Mouse (Mus musculus): ENCODE measurements around the gene Pik3cb. TPM values are rescaled to one million over a fixed set of nuclear protein-coding genes. Genes with fewer than 3 reads are reported as not detected.

The Pik3cb gene
- total RNA-seq, 2 experiments from 2014 or later, result 8.6 to 15.5 TPM

DNA sequence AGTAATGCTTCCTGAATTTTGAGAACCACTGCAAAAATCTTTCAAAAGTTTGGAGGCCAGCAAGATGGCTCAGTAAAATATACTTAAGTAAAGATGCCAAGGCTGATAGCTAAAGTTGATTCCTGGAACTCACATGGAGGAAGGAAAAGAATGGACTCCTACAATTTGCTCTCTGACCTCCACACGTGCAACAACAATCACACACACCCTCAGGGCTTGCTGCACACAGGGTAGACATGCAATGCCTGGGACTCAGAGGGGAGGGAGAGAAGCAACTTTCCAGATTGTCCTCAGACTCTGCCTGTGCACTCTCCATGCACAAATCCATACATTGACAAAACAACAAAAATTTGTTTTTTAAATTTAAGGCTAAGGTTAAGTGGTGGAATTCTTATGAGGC is 42.8 kb downstream of the Pik3cb start:
- no peak for ATAC-seq (replicated peaks; ENCODE audit: low FRiP score, poor library complexity, severe bottlenecking)

DNA sequence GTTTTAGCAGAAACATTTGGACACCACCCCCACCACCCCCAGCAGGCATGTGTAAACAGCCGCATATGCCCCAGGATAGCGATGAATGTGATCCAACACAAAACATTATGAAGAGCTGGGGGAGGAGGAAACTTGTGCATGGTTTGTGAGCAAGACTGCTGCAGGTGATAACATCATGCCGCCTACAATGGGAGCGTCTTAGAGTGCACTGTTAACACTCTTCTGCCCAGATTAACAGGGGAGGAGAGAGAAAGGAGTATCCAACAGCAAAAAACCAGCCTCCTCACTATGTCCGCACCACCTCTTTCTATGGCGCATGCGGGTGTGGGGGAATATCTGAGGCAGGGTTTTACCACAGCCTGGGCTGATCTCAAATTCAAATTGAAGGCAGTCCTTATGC is 45.2 kb downstream of the Pik3cb start:
- ATAC-seq (replicated peaks; ENCODE audit: low FRiP score, poor library complexity, severe bottlenecking), result no peak

DNA sequence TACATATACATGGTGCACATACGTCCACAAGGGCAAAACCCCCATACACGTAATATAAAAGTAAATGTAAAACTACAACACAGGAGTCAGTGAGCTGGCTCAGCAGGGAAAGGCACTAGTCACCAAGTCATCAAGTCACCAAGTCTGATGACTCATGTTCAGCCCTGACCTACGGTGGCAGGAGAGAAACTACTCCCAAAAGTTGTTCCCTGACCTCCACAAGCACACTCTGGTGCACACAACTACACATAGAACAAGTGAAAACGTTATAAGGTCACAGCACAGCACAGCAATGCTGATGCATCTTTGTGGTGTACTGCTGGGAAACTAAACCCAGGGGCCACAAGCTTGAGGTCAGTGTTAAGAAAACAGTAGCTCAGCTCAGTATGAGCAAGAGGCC is 49.9 kb downstream of the Pik3cb start:
- no peak for ATAC-seq (replicated peaks; ENCODE audit: low FRiP score, poor library complexity, severe bottlenecking)

DNA sequence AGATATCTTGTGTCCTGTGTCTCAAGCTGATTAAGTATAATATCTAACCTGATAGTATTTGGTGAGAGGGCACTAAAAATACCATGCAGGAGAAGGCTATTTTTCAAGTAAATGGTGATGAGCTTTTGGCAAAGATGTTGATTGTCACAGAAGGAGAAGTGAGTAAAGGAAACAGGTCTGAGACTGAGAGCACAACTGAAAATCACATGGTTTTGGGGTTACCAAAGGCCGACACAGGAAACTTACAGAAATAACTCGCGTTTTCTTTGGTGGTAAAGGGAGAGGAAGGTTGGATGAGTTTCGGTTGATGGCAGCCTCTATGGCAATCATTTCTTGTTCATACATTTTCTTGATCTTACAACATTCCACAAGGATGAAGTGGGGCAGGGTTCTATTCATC is 50.5 kb downstream of the Pik3cb start:
- ATAC-seq (replicated peaks; ENCODE audit: low FRiP score, poor library complexity, severe bottlenecking), result no peak

DNA sequence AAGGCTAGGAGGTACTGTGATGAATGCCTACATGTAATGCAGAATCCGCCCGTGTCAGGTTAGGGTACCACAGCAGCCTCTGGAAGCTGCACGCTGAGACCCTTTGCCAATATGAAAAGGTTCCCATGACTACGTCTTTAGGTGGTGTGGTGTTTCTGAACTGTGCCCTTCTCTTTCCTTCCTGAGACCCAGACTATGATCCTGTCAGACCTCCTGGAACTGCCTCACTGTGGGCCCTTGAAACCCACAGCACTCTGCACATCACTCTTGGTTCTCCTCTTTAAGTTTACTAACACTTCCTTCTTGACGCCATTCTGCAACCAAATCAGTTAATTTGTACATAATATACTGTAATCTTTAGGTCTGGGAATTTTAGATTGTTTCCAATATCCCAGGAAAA is 58.7 kb downstream of the Pik3cb start:
- ATAC-seq (replicated peaks; ENCODE audit: low FRiP score, poor library complexity, severe bottlenecking), result no peak

DNA sequence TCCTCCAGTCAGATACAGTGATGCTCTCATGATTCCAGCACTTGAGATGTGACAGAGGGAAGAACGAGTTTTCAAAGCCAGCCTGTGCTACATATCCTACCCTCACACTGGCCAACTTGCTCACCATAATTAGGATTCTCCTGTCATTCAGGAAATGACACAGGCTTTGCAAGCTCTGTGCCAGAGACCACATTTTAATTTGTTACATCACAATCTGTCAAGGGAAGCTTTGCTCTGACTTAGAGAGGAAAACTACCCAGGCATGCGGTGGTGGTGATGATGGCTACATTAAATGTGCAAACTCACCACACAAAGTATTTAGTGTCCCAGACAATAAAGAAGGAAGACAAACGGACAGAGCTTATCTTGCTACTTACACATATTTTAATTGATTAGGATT is 59.1 kb downstream of the Pik3cb start:
- ATAC-seq (replicated peaks; ENCODE audit: low FRiP score, poor library complexity, severe bottlenecking), result no peak

DNA sequence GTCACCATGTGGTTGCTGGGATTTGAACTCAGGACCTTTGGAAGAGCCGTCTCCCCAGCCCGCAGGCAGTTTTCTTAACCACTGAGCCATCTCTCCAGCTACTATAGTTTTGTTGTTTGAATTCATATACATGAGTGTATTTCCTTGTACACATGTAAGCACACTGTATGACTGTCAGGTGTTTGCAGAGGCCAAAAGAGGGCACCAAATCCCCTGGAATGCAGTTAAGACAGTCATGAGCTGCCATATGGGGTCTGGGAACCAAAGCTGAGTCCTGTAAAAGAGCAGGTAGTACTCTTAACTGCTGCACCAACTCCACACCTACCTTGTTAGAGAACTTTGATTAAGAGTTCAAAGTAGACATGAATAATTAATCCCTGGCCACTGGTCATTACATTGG is 59.8 kb downstream of the Pik3cb start:
- no peak for ATAC-seq (replicated peaks; ENCODE audit: low FRiP score, poor library complexity, severe bottlenecking)

DNA sequence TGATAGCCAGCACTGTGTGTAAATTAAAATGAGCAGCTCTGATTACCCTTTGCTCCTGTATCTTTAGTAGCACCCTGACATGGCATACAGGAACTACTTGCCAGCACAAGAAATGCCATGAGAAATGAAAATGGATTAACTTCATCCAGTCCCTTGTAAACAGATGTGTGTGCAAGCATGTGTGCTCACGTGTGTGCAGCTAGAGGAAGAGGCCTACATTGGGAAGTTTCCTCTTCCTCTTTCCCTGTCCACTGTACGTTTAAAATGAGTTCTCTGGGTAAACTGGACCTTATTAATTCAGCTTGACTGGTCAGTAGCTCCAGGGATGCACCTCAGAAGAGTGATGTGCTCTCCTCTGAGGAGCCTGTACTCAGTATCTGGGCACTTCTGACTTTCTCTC is 66.0 kb downstream of the Pik3cb start:
- ATAC-seq (replicated peaks; ENCODE audit: low FRiP score, poor library complexity, severe bottlenecking), result no peak

DNA sequence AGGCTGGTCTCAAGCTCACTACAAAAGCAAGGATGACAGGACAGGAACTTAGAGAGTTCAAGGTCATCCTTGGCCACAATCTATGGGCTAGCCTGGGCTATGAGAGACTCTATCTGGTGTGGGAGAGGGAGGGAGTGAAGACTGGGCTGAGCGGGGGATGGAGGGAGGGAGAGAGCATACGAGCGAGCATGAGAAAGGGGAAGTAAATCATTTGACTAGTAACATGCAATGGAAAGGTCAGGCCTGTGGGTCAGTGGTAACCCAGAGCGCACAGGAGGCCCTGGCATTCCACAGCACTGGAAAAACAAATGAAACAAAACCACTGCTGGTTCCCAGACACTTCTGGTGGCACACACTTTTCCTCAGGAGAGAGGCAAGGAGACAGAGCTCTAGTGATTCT is 67.9 kb downstream of the Pik3cb start:
- ATAC-seq (replicated peaks; ENCODE audit: low FRiP score, poor library complexity, severe bottlenecking), result no peak

DNA sequence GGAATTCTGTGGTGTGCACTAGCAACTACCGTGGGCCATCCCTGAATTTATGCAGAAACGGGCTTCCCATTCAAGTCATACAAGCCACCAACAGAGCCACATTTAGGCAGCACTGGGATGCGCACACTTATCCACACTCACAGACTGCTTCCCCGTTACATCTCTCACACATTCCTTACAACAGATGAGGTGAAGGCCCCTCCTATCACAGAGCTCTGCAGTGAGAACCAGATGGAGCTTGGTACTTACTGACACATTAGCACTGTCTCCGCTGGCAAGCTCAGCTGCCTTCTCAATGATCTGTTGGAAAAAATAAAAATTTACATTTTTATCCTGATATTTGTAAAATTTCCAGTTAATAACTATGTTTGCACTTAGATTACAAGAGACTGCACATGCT is 75.1 kb downstream of the Pik3cb start:
- ATAC-seq (replicated peaks; ENCODE audit: low FRiP score, poor library complexity, severe bottlenecking), result no peak

DNA sequence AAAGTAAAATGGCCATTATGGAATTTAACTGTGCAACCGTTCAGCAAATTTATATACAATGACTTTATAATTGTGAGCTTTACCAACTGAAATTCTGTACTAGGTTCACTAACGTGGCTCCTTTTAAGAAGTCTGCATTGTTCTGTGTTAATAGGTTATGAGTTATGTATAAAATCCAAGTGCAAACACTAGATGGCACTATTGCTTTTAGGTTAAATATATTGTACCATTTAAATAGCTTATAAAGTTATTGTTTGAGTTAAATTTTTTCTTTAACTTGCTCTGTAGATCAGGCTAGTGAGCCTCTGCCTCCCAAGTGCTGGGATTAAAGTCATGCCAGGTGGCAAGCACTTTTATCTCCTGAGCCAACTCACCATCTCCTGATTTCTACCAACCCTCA is 76.2 kb downstream of the Pik3cb start:
- ATAC-seq (replicated peaks; ENCODE audit: low FRiP score, poor library complexity, severe bottlenecking), result no peak

DNA sequence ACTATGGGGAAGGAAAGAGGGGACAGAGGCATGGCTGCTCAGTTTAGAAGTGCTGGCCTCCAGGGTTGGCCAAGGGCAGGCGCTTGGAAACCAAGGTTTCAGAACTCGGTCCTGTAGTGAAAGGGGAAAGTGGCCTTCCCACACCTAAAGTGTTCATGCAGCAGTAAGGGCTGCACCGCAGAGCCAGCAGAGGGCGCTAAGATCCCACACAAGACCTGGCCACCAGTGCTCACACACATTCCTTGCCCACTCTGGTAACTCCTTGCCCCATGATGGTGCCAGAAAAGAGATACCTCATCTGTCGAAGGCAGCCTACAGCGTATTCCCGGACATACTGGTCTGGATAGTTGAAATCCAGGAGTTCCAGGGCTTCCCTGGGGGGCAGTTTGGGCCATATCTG is 77.9 kb downstream of the Pik3cb start:
- ATAC-seq (replicated peaks; ENCODE audit: low FRiP score, poor library complexity, severe bottlenecking), result peak; percentile 70; the same call in 1 of the 2 replicates

DNA sequence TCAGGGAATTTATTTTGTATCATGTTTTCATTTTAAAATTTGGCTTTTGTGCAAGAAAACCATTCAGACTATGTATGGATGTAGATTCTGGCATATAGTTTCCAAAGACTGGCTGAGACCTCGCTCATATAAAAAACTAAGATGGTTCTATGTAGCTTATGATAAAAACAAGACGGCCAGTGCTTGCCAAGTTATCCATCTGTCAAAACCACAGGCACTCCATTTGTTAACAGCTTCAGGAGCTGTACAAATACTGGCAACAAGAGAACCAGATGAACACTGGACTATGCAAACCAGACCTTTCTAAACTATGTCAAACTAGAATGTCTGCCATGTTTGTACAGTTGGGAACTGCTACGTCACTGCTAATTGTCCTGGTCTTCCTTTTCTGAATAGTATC is 82.7 kb downstream of the Pik3cb start:
- no peak for ATAC-seq (replicated peaks; ENCODE audit: low FRiP score, poor library complexity, severe bottlenecking)

DNA sequence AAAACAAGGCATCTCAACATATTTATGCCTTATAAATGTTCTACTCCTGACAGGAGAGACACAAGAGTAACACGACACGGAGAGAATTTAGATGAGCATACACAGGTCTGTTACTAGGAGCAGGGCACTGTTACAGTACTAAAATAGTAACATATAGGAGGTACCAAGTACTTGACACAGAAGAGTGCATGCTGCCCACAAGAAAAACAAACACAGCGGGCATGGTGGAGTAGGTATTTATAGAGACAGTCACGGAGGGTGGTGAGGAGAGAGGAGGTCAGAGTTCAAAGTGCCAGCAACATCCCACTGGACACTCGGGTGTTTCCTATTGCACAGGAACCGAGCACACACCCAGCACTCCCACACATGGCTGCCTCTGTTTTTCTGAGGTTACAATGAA is 90.7 kb downstream of the Pik3cb start:
- no peak for ATAC-seq (replicated peaks; ENCODE audit: low FRiP score, poor library complexity, severe bottlenecking)

DNA sequence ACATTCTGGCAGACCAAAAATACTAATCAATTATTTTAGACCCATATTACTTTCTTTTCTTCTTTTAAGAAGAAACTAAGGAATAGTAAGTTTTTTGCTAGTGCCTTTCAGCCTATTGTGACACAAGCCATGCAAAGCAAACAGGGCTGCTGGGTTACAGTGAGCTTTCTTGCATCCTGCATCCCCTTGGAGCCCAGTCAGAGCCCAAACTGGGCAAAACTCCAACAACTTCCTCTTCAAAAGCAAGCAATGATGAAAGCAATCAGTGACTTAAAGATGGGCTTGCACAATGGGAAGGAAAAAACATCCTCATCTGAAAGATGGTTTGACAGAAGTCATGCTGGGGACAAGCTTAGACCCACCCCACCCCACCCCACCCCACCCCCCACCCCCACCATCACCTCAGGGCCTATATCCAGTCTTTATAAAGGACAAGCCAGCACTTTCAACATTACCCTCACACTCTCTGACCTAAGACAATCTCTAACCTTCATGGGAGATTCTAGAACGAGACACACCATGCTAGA is 91.6 kb downstream of the Pik3cb start:
- ATAC-seq (replicated peaks; ENCODE audit: low FRiP score, poor library complexity, severe bottlenecking), result no peak

DNA sequence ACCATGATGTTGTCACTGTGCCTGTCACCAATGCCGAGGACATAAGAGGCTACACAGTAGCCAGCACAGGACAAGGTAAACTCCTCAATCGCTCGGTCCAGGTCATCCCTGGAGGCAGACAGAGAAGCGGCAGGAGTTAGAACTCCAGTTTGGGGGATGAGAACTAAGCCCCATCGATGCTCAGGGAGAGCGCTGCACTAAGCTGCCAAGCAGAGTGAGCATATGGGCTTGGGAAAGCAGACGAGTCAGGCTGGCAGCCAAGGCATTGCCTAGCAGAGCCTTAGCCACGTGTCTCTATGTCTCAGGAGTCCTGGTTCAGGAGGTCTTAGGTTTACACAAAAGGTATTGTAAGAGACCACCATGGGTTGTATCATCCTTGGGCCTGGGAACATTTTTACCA is 95.7 kb downstream of the Pik3cb start:
- no peak for ATAC-seq (replicated peaks; ENCODE audit: low FRiP score, poor library complexity, severe bottlenecking)

DNA sequence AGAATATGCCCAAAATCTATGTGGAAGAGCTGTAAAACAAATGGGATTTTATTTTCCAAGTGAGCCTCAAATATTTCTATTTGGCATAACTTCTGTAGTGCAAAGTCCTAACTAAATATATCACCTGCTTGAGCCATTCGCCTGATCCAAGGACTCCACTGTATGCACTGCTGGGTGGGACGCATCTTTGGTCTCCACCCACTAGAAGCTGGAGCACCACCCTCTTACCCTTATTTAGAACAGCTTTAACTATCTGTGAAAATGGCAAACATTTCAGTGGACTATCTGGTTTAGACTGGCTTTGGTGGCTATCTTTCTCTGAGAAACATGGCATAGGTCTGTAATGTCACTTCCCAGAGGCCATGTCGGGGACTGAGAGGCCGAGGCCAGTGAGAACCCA is 97.8 kb downstream of the Pik3cb start:
- ATAC-seq (replicated peaks; ENCODE audit: low FRiP score, poor library complexity, severe bottlenecking), result no peak

DNA sequence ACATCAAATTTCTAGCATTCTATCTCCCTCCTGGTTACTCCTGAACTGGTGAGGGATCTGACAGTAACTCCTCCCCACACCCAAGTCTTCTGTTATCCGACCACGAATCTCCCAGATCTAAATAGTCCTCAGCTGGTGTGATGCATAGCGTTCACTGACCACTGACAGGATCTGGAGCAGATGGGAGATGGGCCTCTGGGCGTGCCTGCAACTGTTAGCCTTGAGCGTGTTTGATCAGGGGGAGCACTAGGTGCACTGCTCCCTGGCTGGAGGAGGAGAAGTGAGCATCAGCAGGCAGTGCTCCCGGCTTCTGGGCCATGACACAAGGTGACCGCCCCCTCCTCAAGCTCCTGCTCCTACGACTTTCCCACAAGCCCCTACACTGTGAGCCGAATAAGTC is 98.4 kb downstream of the Pik3cb start:
- ATAC-seq (replicated peaks; ENCODE audit: low FRiP score, poor library complexity, severe bottlenecking), result no peak

DNA sequence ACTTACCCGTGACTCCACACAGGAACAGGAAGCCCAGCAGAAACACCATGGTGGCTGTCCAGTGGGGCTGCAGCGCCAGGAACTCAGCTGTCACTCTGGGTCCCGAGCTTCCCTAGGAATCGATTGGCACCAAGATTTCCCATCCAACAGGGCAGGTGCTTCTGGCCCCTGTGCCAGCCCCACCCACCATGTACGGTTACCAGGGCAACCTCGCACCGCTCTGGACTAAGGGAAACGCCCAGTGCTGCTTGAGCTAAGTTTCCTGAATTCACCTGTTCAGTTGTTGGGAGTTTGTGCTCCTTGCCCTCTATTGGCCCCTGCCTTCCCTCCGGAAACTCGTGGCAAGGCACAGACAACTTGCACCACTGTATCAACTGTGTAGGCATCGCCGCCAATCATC is 104.8 kb downstream of the Pik3cb start, which contains the start of gene Gm1123:
TSS of gene Gm1123 (minus strand) at position 141 of the 400 bp plus-strand sequence.
- no peak for ATAC-seq (replicated peaks; ENCODE audit: low FRiP score, poor library complexity, severe bottlenecking)

DNA sequence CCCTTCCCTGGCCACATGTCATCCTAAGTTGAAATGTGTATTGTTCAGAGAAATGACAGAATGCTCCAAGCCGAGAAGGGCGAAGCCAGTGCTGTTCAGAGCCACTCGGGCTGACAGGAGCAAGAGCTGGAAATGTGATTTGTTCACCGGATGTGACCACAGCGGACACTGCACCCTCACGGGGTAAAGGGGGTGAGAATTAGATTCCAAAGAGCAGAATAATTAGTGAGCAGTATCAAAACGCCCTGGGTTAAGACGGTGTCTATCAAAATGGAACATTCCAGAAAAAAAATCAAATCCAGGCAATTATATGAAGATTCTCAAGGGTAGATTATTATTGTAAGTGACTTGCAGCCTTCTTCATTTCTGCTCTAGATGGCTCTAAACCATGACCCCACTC is 106.3 kb downstream of the Pik3cb start:
- no peak for ATAC-seq (replicated peaks; ENCODE audit: low FRiP score, poor library complexity, severe bottlenecking)

DNA sequence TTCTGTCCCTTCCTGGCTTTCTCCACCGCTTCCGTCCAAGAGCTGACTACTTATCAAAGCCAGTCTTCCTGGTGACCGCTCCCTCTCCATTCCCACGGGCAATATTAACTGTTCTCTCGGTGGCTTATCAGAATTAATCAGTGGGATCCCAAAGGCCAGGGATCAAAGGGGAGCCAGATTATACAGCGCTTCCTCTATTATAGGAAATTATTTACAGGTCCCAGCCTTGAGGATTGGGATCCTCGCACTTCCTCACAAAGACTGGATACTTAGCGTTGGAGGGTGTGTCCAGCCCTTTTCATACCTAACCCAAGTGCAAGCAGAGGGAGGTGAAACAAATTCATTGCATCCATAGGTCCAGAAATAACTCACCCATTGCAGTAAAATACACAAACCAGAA is 108.4 kb downstream of the Pik3cb start:
- ATAC-seq (replicated peaks; ENCODE audit: low FRiP score, poor library complexity, severe bottlenecking), result no peak

DNA sequence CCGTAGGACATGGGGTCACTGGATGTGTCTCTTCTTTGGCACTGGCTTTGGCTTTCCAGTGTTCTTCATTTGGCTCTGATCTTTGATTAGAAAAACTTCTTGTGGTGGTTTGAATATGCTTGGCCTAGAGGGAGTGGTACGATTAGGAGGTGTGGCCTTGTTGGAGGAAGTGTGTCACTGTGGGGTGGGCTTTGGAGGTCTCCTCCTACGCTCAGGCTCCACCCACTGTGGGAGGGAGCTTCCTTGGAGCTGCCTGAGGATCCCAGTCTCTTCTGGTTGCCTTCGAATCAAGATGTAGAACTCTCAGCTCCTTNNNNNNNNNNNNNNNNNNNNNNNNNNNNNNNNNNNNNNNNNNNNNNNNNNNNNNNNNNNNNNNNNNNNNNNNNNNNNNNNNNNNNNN is 118.7 kb downstream of the Pik3cb start:
- no peak for ATAC-seq (replicated peaks; ENCODE audit: low FRiP score, poor library complexity, severe bottlenecking)

DNA sequence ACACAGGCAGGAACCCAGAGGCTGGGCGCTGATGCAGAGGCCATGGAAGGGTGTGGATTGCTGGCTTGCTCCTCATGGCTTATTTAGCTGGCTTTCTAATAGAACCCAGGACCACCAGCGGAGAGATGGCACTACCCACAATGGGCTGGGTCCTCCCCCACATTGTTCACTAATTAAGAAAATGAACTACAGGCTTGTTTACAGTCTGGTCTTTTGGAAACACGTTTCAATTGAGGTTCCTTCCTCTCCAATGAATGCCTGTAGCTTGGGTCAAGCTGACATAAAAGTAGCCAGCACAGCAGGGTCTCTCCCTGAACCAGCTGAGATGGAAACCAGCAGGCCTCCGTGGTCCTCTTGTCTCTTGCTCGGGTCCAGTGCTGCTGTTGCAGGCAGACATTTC is 119.3 kb downstream of the Pik3cb start:
- no peak for ATAC-seq (replicated peaks; ENCODE audit: low FRiP score, poor library complexity, severe bottlenecking)
